In the genomic region with DNA sequence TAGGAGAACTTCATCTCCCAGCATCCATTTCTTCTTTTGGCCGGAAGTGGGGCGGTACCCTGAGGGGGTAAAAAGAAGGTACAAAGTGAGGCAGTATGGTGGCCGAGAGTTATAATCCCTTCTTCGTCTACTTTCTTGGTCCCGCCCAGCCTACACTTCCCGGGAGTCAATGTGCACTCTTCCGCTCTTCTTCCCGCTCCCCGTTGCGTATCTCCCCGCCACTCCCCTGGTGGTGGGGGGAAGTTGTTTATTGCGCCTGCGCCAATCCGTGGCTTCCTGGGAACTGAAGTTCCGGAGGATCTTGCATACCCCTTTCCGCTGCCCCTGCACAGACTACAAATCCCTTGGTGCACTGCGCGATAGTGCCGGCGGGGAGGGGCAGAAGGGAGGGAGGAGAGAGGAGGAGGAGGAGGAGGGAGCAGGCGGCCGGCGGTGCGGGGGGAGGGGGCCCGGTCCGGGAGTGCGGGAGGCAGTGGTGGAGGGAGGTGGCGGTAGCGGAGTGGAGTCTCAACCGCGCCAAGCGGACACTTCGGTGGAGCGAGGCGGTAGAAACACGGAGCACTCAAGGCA, we compare ENCODE assay signal across 8 mouse cellular contexts. TPM values are rescaled to one million over a fixed set of nuclear protein-coding genes. Genes with fewer than 3 reads are reported as not detected.
DNase-seq lines count a peak whose midpoint lies in the region; ATAC-seq lines count a peak whose summit lies in the region.

A gene (plus strand): TSS at position 387 of the 570 bp plus-strand sequence.

- no peaks in the 10 kb centered on the region for H3K9me3 ChIP-seq in heart, embryonic 13.5 days
- no peaks in the 10 kb centered on the region for H3K9me3 ChIP-seq in liver, embryonic 12.5 days (replicated peaks)
- no peaks in the 10 kb centered on the region for H3K9me3 ChIP-seq in stomach, embryonic 15.5 days

- peak; percentile 65 for ATAC-seq in heart, embryonic 13.5 days (ENCODE audit: extremely low read depth, insufficient number of reproducible peaks, low FRiP score, low TSS enrichment)
- peak; percentile 82 for ATAC-seq in liver, embryonic 12.5 days
- peak; percentile 79 for ATAC-seq in stomach, embryonic 15.5 days (ENCODE audit: insufficient read depth, low FRiP score, low read depth)

- peak within 1 kb of the TSS; percentile 100 for H3K9ac ChIP-seq in heart, embryonic 13.5 days
- H3K9ac ChIP-seq in liver, embryonic 12.5 days, result peak within 1 kb of the TSS; percentile 99
- peak within 1 kb of the TSS; percentile 85 for H3K9ac ChIP-seq in stomach, embryonic 15.5 days

- under 1% methylated on average over 35 of the region's 36 CpGs for WGBS in heart, embryonic 13.5 days
- 1% methylated on average over 36 of the region's 36 CpGs for WGBS in liver, embryonic 12.5 days (ENCODE audit: insufficient replicate concordance)
- WGBS in stomach, embryonic 15.5 days, result under 1% methylated on average over 36 of the region's 36 CpGs

- peak; percentile 98 for DNase-seq in CD4-positive, CD25-positive, alpha-beta regulatory T cell, adult 2 months (ENCODE audit: low read depth, low spot score)
- DNase-seq in fat pad, adult 2 months (ENCODE audit: extremely low read depth, low read depth, low spot score), result peak; percentile 93
- DNase-seq in kidney, postnatal 10 days, result peak; percentile 98
- peak; percentile 97 to 98 for DNase-seq in natural killer cell, adult 2 months (ENCODE audit: low spot score in 2 of 2)

- peak within 1 kb of the TSS; percentile 90 for H3K27ac ChIP-seq in brown adipose tissue, adult 24 weeks (replicated peaks; ENCODE audit: low read depth, low read length)
- H3K27ac ChIP-seq in heart, embryonic 13.5 days (replicated peaks), result peak within 1 kb of the TSS; percentile 99
- H3K27ac ChIP-seq in liver, embryonic 12.5 days, result peak within 1 kb of the TSS; percentile 97
- H3K27ac ChIP-seq in stomach, embryonic 15.5 days, result peak within 1 kb of the TSS; percentile 99

- peak within 1 kb of the TSS; percentile 99 for H3K4me3 ChIP-seq in brown adipose tissue, adult 24 weeks (ENCODE audit: insufficient read depth, low read depth, low read length)
- H3K4me3 ChIP-seq in heart, embryonic 13.5 days, result peak within 1 kb of the TSS; percentile 99
- peak within 1 kb of the TSS; percentile 97 for H3K4me3 ChIP-seq in liver, embryonic 12.5 days
- peak within 1 kb of the TSS; percentile 69 for H3K4me3 ChIP-seq in stomach, embryonic 15.5 days (replicated peaks)

- H3K36me3 ChIP-seq in heart, embryonic 13.5 days, result peaks cover 53% of the 10 kb centered on the region
- H3K36me3 ChIP-seq in liver, embryonic 12.5 days, result peaks cover 54% of the 10 kb centered on the region
- H3K36me3 ChIP-seq in stomach, embryonic 15.5 days, result peaks cover 27% of the 10 kb centered on the region

- peaks cover 5% of the 10 kb centered on the region for H3K4me1 ChIP-seq in brown adipose tissue, adult 24 weeks (ENCODE audit: control insufficient read depth, insufficient read depth, insufficient read length, low read length)
- H3K4me1 ChIP-seq in heart, embryonic 13.5 days, result peaks cover 44% of the 10 kb centered on the region
- H3K4me1 ChIP-seq in liver, embryonic 12.5 days, result peaks cover 58% of the 10 kb centered on the region
- peaks cover 18% of the 10 kb centered on the region for H3K4me1 ChIP-seq in stomach, embryonic 15.5 days

- no peaks in the 10 kb centered on the region for H3K27me3 ChIP-seq in heart, embryonic 13.5 days (replicated peaks)
- H3K27me3 ChIP-seq in liver, embryonic 12.5 days (replicated peaks), result no peaks in the 10 kb centered on the region
- H3K27me3 ChIP-seq in stomach, embryonic 15.5 days (replicated peaks), result no peaks in the 10 kb centered on the region

- H3K4me2 ChIP-seq in heart, embryonic 13.5 days, result peak within 1 kb of the TSS; percentile 70
- peak within 1 kb of the TSS; percentile 88 for H3K4me2 ChIP-seq in liver, embryonic 12.5 days
- H3K4me2 ChIP-seq in stomach, embryonic 15.5 days, result peak within 1 kb of the TSS; percentile 60

RNA-seq across cellular contexts. Expression of the gene that starts here (rescaled TPM):
- polyA plus RNA-seq in brown adipose tissue, adult 24 weeks (2012; ENCODE audit: insufficient read depth, insufficient read length, missing spikeins), result 24.2 and 26.4 TPM in 2 replicates
- polyA plus RNA-seq in heart, embryonic 13.5 days (2015; fragmentation: Nextera tagmentation; extraction: Ambion mirVana), result 43.8 and 47.9 TPM in 2 replicates
- 39.5 and 40.9 TPM in 2 replicates for polyA plus RNA-seq in liver, embryonic 12.5 days (2016; fragmentation: Nextera tagmentation; extraction: Ambion mirVana)
- polyA plus RNA-seq in stomach, embryonic 15.5 days (2015; fragmentation: Nextera tagmentation; extraction: Ambion mirVana), result 59.4 and 61.8 TPM in 2 replicates

Comparison
In these comparisons a context has a peak if more than half of its experiments do, and no peak if none do; other contexts are left out.
1. Peak in every context shown above with its lines: DNase-seq, ATAC-seq, H3K4me3 ChIP-seq and H3K27ac ChIP-seq.